Mouse (Mus musculus) cerebellum, postnatal 25 days (tissue): ENCODE data around the gene Sept9.
A peak's percentile ranks its signal among the peaks of the same experiment; 100 is the strongest.

ENCODE experiments used
- DNase-seq, 2 experiments: peaks; one replicate each; pipeline ENCODE4 v3.0.0; 2021; ENCODE audit warnings: mixed read lengths in 2 of 2

Gene Sept9

DNA sequence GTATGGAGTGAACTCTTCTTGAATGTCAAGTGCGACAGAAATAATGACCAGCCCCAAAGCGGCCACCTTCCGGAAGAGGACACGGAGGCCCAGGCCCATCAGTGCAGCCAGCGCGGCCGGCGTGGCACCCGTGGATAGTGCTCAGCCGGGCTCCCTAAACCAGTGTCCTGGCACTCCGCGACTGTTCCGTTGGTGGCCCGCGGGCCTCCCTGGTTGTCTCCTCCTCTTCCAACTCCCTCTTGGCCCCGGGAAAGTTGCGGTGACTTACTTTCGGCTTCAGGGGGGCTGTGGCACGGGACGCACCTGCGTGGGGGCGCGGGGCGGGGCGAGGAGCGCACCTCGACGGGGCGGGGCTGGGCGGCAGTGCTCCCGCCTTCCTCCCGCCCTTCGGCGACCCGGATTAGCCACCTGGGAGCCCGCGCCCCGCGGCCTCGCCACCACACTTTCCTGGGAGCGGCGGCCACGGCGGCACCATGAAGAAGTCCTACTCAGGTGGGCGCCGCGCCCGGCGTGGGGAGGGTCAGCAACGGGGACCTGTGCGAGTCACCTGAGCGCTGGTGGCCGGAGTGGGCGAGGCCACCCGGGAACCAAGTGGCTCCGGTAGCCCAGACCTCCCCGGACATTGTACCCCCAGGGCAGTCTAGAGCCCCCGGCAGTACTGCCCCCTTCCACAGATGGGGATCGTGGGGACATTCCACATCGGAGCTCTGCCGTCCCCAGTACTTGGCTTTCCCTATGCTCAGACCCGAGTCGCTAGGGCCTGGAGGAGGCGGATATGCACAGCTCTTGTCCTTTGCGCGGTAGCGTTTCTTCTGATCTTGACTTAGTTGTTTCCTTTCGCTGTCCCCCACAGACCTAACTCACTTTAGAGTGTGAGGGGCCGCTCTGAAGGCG is at the start of gene Sept9:
Gene Sept9, plus strand, starts transcription at position 380 of the 894 bp plus-strand sequence.
- peak in 1 of 2 experiments; percentile 12 for DNase-seq

DNA sequence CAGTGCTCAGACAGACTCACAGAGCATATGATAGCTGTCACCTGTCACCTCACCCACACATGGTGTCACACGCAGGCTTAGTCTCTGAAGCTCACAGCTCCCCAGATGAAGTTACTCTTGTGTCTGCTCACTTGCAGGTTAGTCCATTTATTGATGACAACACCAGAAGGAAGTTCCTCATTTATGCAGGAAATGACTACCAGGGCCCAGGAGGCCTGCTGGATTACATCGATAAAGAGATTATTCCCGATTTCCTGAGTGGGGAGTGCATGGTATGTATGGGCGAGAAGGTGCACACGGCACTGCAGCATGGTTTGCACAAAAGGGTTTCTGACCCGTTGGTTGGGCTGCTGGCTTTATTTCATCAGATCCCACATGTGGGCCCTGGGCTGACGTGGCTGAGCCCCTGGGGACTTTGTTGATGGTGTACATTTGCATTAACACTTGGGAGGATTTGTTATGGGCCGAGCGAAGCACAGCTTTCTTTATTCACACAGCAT is 48.9 kb upstream of the Sept9 start:
- DNase-seq: no peak

DNA sequence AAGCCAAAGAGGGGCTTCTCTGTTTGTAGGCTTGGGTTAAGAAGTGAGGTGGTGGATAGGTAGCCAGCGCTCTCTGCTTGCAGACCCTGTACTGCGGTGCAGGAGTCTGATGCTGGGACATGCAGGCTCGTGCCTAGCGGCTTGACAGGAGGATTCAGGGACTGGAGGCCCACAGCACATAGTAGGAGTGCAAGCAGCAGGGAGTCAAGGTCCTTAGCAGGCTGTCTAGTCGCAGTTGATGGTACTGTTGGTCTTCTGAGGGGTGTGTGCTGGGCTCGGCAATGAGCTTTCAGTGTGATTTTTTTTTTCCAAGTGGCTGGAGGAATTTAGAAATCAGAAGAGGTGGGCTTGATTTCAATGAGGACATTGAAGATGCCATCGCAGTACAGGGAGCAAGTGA is 48.0 kb upstream of the Sept9 start:
- DNase-seq: no peak

DNA sequence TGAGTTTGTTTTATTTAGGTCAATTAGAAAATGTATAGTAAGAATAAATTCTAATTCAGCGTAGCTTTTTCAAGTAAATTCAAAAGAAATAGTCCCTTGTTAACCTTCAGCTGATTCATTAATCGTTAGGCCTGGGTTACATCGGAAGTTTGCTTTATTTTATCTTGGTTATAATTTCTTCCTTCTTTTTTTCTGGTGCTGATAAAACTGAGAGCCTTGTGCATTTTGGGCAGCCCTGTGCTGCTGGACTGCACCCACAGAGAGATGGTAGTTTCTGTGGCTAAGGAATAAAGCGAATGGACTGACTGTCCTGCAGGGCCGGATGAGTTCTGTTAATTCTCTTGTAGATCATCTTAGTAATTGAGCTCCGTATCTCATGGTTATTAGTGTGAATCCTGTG is 46.9 kb upstream of the Sept9 start:
- no peak for DNase-seq

DNA sequence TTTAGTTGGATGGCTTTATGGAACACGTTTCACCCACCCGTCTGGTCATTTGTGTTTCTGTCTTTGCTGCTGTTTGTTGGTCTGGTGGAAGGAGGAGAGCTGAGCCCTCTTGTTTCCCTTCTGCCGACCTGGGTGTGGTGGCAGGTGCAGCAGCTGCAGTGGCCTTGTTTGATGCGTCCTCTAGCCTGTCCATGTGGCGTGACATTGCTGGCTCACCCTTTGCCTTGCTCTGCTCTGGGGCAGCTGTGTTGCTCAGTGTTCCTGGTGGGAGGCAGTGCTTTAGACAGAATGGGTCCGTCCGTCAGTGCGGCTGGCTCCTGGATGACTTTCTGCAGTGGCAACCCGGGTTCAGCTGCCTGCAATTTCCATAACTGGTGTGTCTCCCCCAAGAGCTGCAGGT is 45.9 kb upstream of the Sept9 start:
- DNase-seq: no peak

DNA sequence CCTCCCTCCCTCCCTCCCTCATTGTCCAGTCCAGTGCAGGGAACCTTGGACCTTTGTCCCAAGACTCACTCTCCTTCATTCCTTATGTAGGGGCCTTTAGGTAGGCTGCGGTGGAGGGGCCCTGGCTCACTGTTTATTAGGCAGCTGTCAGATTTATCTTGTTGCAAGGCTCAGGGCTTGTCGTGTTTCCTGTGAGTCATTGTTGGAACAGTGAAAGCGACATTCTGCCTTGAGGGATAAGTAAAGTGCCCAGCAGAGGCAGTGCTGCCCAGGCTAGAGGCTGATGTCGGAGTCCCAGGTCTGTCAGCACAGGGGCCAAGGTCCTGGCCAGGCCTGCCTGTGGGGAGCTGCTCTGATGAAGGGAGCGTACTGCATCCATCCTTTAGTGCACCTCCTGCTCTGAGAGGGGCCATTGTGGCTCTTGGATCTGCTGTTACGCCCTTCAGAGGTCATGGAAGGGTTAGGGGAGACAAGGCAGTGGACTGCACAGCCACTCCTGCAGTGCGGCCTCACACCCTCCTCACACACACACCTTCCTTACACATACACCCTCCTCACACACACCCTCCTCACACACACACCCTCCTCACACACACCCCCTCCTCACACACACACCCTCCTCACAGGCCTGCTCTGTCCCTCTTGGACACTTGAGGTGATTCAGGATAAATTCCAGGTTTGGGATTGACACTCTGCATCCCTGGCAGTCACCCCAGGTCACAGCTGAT is 45.2 kb upstream of the Sept9 start:
- DNase-seq: no peak

DNA sequence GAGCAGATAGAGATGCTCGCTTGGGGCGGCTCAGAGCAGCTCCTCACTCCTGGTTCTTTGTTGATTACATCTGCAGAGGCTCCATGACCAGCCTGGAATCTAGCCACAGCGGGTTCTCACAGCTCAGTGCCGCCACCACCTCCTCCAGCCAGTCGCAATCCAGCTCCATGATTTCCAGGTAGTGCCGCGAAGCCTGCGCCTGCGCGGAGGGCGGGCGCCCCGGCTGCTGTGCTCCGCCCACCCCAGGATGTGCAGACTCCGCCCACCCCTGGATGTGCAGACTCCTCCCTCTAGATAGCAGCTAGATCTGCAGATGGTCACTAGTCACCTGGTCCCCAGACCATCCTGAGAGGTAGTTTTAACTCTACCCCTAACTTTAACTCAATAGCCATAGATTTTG is 42.7 kb upstream of the Sept9 start:
- peak; percentile 42 to 61 for DNase-seq

DNA sequence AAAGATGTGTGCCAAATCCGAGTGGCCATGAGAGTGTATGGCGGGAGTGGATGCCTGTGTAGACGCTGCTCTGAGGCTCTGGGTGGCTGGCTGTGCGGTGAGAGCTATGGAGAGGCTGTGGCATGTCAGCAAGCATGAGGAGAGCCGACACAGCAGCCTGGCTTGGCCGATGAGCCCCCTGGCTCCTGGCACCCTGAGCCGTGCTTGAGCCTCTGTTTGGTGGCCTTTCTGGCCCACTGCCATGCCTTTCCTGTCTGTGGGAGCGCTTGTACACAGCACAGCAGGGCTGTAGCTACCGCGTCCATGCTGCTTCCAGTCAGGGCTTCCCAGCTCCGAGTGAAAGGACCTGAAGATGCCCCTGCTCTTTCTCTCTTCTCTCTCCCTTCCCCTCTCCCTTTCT is 41.1 kb upstream of the Sept9 start:
- DNase-seq: peak; percentile 66 to 72

DNA sequence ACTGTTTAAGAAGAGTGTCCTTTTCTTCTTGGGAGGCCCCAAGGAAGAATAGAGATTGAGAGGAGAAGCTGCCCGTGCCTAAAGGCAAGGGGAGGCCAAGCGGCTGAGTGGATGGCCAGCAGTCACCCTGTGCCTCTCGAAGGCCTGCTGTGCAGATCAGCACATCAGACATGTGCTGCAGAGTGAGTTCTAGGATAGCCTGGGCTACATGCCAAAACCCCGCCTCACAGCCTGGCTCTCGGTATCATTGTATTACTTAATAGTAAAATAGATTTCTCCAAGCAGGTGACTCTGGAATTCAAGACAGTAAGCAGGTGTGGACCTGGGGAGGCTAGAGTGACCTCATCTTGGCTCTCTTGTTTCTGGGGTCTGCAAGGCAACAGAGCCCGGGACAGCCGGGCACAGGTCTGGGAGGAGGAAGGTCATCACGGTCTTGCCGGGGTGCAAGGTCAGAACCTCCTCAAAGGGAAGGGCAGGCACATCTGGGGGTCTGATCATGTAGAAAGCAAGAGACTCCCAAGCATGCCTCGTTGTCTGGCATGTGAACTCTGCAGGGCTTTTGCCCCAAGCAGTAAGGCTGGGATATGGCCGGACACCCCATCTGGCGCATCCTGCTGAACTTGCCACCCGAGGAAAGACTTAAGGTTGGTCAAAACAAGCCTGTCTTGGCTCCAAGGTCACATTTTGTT is 40.1 kb upstream of the Sept9 start:
- DNase-seq: peak; percentile 73 to 83

DNA sequence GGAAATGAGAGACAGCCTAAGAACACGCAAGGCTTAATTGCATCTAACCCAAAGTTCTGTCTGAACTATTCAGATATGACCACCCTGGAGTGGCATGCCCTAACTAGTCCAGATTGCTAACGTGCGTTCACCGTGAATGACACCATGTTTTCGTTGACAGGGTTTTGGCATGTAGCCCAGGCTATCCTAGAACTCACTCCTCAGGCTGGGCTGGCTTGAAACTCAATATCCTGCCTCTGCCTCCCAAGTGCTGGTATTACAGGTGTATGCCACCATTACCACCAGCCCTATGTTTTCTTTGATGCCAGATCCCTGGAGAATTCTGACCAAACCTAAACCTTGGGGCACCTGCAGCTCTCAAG is 39.5 kb upstream of the Sept9 start:
- DNase-seq: no peak

DNA sequence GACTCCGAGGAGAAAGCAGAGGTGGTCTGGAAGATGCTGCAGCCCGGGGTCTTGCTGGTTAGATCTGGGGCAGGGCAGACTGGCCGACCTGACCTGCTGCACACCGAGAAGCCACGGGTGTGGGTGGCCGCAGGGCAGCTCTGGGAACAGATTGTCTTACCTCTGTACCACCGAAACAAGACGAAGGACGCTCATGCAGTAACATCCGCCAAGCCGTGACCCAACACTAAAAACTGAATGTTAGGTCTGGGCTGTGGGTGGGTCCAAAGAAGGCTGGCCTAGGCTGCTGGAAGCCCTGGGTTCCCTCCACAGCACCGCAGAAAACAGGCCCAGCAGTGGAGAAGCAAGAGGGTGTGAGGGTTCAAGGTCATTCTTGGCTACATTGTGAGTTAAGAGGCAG is 38.7 kb upstream of the Sept9 start:
- no peak for DNase-seq

DNA sequence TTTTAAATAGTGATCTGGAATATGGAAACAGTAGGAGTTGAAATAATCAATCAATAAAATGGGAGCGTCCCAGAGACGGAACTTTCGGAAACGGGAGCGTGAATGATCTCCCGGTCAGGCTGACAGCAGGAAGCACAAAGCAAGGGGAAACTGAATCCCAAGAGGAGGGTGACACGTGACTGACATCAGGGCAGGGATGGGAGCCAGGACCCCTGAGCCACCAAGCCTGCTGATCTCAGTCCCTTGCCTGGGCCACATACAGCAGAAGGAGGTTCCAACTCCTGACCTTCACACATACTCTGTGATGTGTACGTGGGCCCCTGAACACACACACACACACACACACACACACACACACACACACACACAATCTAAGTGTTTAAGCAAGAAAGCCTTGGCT is 37.9 kb upstream of the Sept9 start:
- no peak for DNase-seq

DNA sequence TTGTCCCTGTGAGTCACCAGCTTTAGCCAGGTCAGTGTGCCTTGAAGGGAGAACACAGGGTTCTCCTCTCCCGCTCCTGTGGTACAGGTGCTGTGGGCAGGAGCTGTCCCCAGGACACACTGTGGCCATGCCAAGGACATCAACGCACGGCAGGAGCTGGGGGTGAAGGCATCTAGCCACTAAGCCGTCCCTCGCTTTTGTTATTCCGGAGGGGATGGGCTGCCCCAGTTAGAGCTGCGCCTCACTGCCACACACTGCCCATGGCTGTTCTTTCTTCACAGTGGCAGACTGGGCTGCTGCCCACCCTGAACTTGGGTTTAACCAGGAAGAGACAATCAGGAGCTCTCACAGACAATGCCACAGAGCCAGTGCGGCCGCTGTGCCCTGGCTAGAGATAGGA is 36.4 kb upstream of the Sept9 start:
- DNase-seq: peak; percentile 62 to 63

DNA sequence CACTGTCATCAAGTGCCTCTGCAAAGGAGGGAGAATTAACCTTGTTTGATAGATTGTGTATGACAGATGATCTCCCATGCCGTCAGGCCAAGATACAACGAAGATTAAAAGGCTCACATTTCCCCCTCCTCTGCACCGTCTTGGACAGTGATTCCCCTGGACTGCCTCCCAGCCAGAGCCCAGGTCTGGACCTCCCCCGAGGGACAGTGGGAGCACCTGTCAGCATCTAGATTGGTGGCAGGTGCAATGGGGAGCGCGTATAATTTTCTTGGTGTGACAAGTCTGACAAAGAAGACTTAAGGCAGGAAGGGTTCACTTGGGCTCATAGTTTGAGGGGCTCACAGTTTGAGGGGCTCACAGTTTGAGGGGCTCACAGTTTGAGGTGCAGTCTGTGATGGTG is 35.7 kb upstream of the Sept9 start:
- DNase-seq: no peak

DNA sequence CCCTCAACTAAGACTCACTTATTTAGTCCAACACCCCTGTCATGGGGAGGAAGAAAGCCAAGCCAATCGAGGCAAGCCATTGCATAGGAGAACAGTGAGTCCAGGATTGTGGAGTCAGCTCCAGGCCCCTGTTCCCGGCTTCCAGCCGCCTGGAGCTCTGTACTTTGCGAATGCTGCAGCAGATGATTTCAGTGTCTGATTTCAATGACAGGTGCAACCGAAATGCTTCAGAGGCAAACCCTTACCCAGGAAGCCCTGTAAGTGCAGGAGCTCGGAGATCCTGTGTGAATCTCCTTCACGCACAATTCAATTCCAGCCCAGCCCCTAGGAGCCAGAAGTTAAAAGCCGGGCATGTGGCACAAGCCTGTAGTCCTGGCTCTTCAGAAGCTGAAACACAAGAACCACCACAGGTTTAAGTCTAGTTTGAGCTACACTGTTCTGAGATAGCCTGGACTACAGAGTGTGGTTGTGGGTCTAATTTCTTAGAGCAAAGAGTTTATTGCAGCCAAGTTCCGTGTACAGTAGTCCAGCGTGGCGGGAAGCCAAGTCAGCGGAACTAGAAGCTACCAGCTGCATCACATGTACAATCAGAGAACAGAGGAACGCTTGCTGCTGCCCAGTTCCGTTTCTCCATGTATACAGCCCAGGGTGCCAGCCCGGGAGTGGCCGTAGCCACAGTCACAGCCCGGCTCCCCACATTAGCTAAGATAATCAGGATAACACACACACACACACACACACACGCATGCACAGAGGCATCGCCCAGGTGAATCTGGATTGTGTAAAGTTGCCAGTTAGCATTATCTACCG is 31.0 kb upstream of the Sept9 start:
- peak; percentile 69 to 72 for DNase-seq

DNA sequence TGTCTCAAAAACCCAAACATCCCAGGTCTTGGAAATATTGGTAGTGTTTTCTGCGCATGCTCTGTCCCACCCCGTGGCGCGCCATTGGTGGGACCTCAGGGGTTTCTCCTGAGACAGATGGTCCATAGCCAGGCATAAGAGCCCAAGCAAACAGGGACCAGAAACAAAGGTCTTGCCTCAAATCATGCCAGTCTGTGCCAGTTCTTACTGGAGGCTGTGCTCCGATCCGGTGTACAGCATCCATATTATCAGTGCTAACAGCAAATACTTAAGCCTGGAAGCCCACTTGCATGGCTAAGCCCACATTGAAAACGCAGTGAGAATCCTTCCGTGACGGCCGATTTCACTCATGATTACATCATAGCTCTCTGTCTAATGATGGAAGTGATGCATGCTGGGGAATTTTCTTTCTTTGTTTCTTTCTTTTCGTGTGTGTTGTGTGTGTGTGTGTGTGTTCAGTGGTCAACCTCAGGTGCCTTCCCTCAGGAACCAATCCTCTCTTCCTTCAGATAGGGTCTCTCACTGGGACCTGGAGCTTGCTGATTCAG is 30.3 kb upstream of the Sept9 start:
- DNase-seq: peak in 1 of 2 experiments; percentile 74

DNA sequence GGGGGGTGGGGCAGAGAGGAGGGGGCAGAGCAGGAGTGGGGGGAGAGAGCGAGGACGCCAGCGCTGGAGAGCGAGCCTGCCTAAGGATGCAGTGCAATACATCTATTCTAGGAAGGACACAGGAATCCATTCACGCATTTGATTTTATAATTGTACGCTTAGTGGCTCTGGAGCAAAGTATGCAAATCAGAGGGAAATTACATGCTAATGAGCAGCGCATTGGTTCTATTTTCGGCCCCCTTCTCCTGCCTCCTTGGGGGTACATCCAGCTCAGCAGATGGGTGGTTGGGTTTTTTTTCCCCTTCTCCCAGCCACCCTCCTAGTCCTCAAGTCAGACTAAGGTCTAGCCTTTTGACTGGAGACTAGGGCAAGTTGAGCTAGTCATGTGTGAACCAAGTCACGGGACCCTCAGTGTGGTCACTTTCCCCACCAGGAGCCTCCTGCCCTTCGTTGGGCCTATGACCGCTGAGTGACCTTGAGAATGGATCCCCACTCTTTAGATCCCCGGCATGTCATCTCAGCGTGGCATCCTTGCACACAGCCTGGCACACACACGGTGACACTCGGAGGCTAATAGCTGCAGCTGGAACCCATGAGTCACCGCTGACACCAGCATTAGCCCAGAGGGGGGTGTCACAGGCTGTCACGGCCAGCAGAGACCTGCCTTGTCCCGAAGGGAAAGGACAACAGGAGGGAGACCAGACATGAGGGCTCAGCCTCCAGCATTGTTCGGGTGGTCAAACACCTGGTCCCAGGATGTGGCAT is 29.5 kb upstream of the Sept9 start:
- DNase-seq: peak; percentile 9 to 18

DNA sequence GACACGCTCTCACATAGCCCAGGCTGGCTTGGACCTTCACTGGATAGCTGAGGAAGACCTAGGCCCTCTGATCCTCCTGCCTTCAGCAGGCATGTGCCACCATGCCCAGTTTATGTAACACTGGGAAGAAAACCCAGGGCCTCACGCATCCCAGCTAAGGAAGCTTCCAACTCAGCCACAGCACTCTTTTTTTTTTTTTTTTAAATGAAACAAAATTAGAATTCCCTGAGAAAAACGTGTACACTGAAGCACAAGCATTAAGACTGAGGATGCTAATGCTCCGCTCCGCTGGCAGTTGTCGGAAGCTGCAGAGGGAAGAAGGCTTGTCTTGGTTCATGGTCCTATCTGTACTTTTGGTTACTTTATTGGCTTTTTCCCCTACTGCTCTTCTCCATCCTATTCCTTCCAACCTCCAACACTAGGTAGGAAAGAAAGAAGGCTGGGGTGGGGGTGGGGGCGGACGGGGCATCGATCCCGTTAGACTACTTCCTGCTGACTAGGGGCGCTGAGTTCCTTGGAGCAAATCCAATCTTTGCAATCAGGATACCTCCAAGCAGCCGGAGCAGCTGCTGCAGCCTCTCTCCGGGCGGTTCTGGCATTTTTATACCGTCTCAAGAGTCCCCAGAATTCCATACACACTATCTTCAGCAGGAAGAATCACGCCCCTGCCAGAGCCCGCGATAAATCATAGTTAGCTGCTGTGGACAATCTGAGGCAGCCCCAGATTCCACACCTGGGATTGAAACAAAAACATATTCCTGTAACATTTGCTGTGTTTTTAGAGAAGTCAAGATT is 25.2 kb upstream of the Sept9 start:
- no peak for DNase-seq

DNA sequence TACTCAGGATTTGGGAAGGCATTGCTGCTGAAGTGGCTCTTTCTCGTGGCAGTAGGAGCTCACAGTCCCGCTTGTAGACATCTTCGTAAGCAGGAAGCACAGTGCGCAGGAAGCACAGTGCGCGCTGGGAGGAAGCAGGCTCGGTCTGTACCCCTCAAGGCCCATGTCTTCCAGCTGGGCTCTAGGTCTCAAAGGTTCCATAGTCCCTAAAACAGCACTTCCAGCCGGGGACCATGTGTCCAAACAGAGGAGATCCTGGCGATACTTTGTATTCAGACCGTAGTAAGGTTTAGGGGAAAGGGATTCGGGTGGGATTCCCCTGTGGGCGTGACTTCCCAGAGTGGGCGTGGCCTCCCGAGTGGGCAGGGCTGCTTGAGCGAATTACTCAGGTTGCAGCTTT is 24.5 kb upstream of the Sept9 start:
- no peak for DNase-seq

DNA sequence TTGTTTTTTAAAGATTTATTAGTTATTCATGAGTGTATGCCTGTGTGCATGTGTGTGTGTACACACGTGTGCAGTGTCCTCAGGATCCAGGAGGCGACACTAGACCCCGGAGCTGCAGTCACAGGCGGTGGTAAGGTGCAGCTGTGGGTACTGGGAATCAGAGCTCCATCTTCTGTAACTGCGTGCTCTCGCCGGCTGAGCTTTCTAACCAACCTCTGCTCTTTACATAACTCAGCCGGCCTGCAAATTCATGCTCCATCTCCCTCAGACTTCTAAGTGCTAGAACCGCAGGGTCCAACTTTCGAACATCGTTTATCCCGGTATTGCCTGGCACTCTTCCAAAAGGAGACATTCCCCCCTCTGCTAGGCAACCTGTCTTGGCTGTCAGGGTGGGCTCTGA is 24.0 kb upstream of the Sept9 start:
- no peak for DNase-seq

DNA sequence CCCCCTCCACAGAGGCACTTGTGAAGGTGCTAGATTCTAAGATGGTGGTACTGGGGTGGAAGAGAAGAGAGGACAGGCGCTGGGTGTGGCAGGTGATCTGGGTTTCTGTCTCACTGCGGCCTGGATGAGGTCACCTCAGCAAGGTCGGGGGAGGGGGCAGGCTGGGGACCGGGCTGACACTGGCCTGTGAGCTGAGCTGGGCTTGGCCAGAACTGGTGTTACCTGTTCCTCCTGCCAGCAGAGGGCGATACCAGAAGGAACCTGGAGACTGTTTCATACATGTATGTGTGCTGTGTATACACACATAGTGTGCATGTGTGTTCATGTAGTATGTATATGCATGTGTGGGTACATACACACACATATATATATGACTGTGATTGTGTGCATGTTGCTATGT is 23.2 kb upstream of the Sept9 start:
- DNase-seq: peak in 1 of 2 experiments; percentile 68
